Mouse (Mus musculus) CH12.LX (cell line): ENCODE results near the gene Tsen54.

Experiments used
- CHD2 ChIP-seq: IDR thresholded peaks from 2 replicates; pipeline ENCODE4 v1.6.1; 2011; ENCODE audit warnings: low read length, improper control_type of control experiment
- E2F4 ChIP-seq: IDR thresholded peaks from 2 replicates; pipeline ENCODE4 v1.6.1; 2011; ENCODE audit warnings: low read depth, low read length, improper control_type of control experiment; ENCODE audit not compliant: insufficient replicate concordance
- EP300 ChIP-seq: IDR thresholded peaks from 2 replicates; pipeline ENCODE4 v1.6.1; 2011; ENCODE audit warnings: low read length, improper control_type of control experiment
- ETS1 ChIP-seq: conservative IDR thresholded peaks from 2 replicates; pipeline ENCODE4 v1.6.1; 2012; ENCODE audit warnings: low read depth, mild to moderate bottlenecking, inconsistent platforms, low read length, improper control_type of control experiment, moderate library complexity
- MAZ ChIP-seq: IDR thresholded peaks from 2 replicates; pipeline ENCODE4 v1.6.1; 2012; ENCODE audit warnings: low read depth, mild to moderate bottlenecking, inconsistent platforms, low read length, improper control_type of control experiment, moderate library complexity
- POLR2A ChIP-seq: IDR thresholded peaks from 2 replicates; pipeline ENCODE4 v1.6.1; 2011; ENCODE audit warnings: low read depth, mild to moderate bottlenecking, improper control_type of control experiment, low read length
- USF1 ChIP-seq: IDR thresholded peaks from 2 replicates; pipeline ENCODE4 v1.6.1; 2014; ENCODE audit warnings: low read depth, mild to moderate bottlenecking, inconsistent platforms, low read length, improper control_type of control experiment
- ZC3H11A ChIP-seq: IDR thresholded peaks from 2 replicates; pipeline ENCODE4 v1.6.1; 2012; ENCODE audit warnings: low read depth, mild to moderate bottlenecking, inconsistent platforms, low read length, improper control_type of control experiment
- ZMIZ1 ChIP-seq: IDR thresholded peaks from 2 replicates; pipeline ENCODE4 v1.6.1; 2012; ENCODE audit warnings: low read depth, mild to moderate bottlenecking, inconsistent platforms, low read length, improper control_type of control experiment

DNA sequence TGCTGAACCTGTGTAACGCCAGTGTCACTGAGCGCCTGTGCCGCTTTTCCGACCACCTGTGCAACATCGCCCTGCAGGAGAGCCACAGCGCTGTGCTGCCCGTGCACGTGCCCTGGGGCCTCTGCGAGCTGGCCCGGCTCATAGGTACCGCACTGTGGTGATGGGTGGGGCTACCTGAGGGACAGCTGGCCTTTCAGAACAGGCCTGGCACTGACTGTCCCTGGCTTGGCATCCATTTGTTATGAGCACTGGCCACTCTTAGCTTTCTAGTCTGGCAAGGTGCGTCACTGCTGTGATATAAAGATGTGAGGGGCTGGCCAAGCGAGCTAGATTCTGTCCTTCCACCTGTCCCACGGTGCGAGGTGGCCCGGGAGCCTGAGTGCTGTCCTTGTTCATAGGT is 22.6 kb upstream of the Tsen54 start:
- TF ChIP-seq EP300 (no peak), USF1 (no peak), E2F4 (no peak), MAZ (no peak), ZMIZ1 (no peak), CHD2 (no peak), POLR2A (no peak), ETS1 (no peak), ZC3H11A (no peak)
